Mouse (Mus musculus) urinary bladder, postnatal 10 days (tissue): Measurements from ENCODE around the gene Meox1.

ENCODE experiments used
- DNase-seq: peaks from one replicate; pipeline ENCODE4 v3.0.0; 2022; ENCODE audit warnings: low spot score

Meox1 gene

GRCm38 (mm10) chr11:101896546-101897361 is 2.6 kb upstream of the Meox1 start:
- no peak for DNase-seq

GRCm38 (mm10) chr11:101893560-101893959 is 614 bp downstream of the Meox1 start:
- DNase-seq: no peak

- DNase-seq: no peak
Observed at GRCm38 (mm10) chr11:101891451-101891850, 2.7 kb downstream of the Meox1 start.

GRCm38 (mm10) chr11:101889781-101890180 is 4.4 kb downstream of the Meox1 start:
- no peak for DNase-seq

GRCm38 (mm10) chr11:101888820-101889219 is 5.4 kb downstream of the Meox1 start:
- DNase-seq: no peak

GRCm38 (mm10) chr11:101886436-101886835 is 7.7 kb downstream of the Meox1 start:
- no peak for DNase-seq

- DNase-seq: no peak
Observed at GRCm38 (mm10) chr11:101885881-101886319, 8.3 kb downstream of the Meox1 start.

- DNase-seq: no peak
Observed at GRCm38 (mm10) chr11:101885232-101885631, 8.9 kb downstream of the Meox1 start.

GRCm38 (mm10) chr11:101883911-101884310 is 10.3 kb downstream of the Meox1 start:
- DNase-seq: no peak

GRCm38 (mm10) chr11:101882500-101883290 is 11.5 kb downstream of the Meox1 start:
- DNase-seq: no peak

GRCm38 (mm10) chr11:101881604-101882071 is 12.5 kb downstream of the Meox1 start:
- peak; percentile 31 for DNase-seq

- no peak for DNase-seq
Observed at GRCm38 (mm10) chr11:101881185-101881584, 13.0 kb downstream of the Meox1 start.

- DNase-seq: no peak
Observed at GRCm38 (mm10) chr11:101879672-101880071, 14.5 kb downstream of the Meox1 start.

- DNase-seq: no peak
Observed at GRCm38 (mm10) chr11:101878696-101879095, 15.5 kb downstream of the Meox1 start.

GRCm38 (mm10) chr11:101874978-101875377 is 19.2 kb downstream of the Meox1 start:
- no peak for DNase-seq

GRCm38 (mm10) chr11:101873909-101874308 is 20.3 kb downstream of the Meox1 start:
- DNase-seq: no peak

- no peak for DNase-seq
Observed at GRCm38 (mm10) chr11:101871435-101871834, 22.7 kb downstream of the Meox1 start.

- DNase-seq: no peak
Observed at GRCm38 (mm10) chr11:101870067-101870765, 24.0 kb downstream of the Meox1 start.

GRCm38 (mm10) chr11:101867513-101868052 is 26.6 kb downstream of the Meox1 start:
- no peak for DNase-seq

- no peak for DNase-seq
Observed at GRCm38 (mm10) chr11:101858742-101859141, 35.4 kb downstream of the Meox1 start.

GRCm38 (mm10) chr11:101855950-101856712 is 38.0 kb downstream of the Meox1 start:
- DNase-seq: no peak
